Mouse (Mus musculus) testis, adult 2 months (tissue): ENCODE results near the gene Sp2. TPM values are rescaled to one million over a fixed set of nuclear protein-coding genes. Genes with fewer than 3 reads are reported as not detected.

Experiments
- H3K27ac ChIP-seq: fragments of 200-500 bp; 2 replicates; pipeline ENCODE4 v1.5.1; 2012; ENCODE audit warnings: low read depth, low read length; ENCODE audit not compliant: control insufficient read depth, insufficient read depth
- H3K27me3 ChIP-seq: fragments of 200-500 bp; 2 replicates; pipeline ENCODE4 v1.6.1; 2012; ENCODE audit warnings: mild to moderate bottlenecking, low read length, moderate library complexity; ENCODE audit not compliant: control insufficient read depth, insufficient read depth
- H3K36me3 ChIP-seq: fragments of 200-500 bp; 2 replicates; pipeline ENCODE4 v1.6.1; 2012; ENCODE audit warnings: mild to moderate bottlenecking, low read length; ENCODE audit not compliant: control insufficient read depth, insufficient read depth
- H3K4me1 ChIP-seq: fragments of 200-500 bp; 2 replicates; pipeline ENCODE4 v1.6.1; 2012; ENCODE audit warnings: low read length; ENCODE audit not compliant: control insufficient read depth, insufficient read depth
- H3K4me3 ChIP-seq: fragments of 200-500 bp; 2 replicates; pipeline ENCODE4 v1.5.1; 2012; ENCODE audit warnings: low read depth, mild to moderate bottlenecking, low read length, moderate library complexity, mixed read lengths; ENCODE audit not compliant: control insufficient read depth
- CTCF ChIP-seq: fragments of 200-500 bp; IDR thresholded peaks from 2 replicates; pipeline ENCODE4 v1.5.1; 2012; ENCODE audit warnings: low read depth, mild to moderate bottlenecking, inconsistent platforms, low read length, moderate library complexity; ENCODE audit not compliant: control insufficient read depth, insufficient read depth, insufficient replicate concordance
- POLR2A ChIP-seq: fragments of 200-500 bp; IDR thresholded peaks from 2 replicates; pipeline ENCODE4 v1.6.1; 2012; ENCODE audit warnings: low read depth, mild to moderate bottlenecking, inconsistent platforms, low read length, moderate library complexity; ENCODE audit not compliant: control insufficient read depth
- polyA plus RNA-seq: library from polyadenylated mRNA; depleted of rRNA; stranded (reverse); fragments of >200 nt; gene quantifications from 2 replicates; pipeline ENCODE4 v1.2.3, GENCODE M21; 2012

The Sp2 gene
- polyA plus RNA-seq, 1 experiment: 17.9 TPM

DNA sequence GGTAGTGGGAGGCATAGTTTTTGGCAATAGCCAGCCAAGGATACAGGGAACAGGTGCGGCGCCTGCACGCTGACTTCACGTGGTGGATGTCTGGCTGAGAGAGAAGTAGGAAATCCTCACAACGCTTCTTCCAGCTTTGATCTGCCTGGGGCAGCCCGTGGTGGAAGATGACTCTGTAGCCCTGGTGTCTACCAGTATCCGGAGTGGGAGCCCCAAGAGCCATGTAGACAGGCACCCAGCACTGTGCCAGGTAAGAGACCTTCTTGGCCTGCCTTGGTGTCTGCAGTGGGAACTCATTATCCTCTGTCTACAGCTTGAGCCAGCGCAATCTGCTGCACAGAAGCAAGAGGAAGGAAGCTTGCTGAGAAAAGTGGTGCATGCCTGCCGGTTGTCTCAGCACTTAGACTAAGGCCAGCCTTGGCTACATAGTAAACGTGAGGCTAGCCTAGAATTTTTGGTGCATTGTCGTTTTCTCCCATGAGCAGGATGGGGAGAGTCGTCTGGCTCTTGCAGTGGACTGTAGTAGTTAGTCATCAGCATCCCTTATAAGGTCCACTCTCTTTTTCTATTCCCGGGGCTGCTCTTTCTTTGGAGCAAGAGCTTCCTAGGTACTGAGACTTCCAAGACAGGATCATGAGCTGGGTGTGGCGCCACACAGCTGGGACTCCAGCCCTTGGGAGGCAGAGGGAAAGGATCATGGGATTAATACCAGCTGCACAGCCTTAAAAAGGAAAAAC is 37.7 kb downstream of the Sp2 start:
- H3K4me3 ChIP-seq: no peak overlapping the region
- TF ChIP-seq POLR2A (no peak), CTCF (no peak)
- no peak overlapping the region for H3K27ac ChIP-seq
- H3K4me1 ChIP-seq: peaks cover 20% of the 10 kb centered on the region
- no peaks in the 10 kb centered on the region for H3K36me3 ChIP-seq
- no peaks in the 10 kb centered on the region for H3K27me3 ChIP-seq

DNA sequence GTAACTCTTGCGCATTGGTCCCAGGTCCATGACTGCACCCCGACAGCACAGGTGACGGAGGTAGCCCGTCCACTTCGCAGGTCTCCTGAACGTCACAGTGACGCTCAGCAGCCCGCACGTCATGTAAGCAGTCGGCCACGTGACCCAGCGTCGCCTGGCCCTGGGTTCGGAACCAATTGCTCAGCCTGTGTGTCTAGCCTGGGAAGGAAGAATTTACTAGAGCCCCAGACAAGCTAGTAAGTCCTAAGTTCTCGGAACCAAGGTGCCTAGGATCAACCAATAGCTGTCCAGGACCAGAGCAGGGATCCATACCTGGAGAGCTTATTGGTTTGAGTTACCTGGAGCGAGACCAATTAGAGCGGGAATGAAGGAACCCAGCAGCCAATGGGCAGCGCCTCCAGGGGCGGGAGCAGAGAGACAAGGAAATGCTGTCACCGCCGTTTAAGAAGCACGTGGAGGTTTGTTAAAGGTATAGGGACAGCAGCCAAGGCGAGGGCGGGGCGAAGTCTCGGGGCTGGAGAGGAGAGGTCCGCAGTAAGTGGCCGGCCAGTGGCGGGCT is 38.9 kb downstream of the Sp2 start, which contains the start of gene Pnpo:
TSS of gene Pnpo (minus strand) at position 241 of the 559 bp plus-strand sequence.
- H3K36me3 ChIP-seq: no peaks in the 10 kb centered on the region
- peak within 1 kb of the TSS; percentile 73 for H3K4me3 ChIP-seq
- H3K4me1 ChIP-seq: peaks cover 21% of the 10 kb centered on the region
- TF ChIP-seq POLR2A: peak; percentile 47; the same call in 1 of the 2 replicates
- no peak for TF ChIP-seq CTCF
- H3K27ac ChIP-seq: peak within 1 kb of the TSS; percentile 62
- H3K27me3 ChIP-seq: no peaks in the 10 kb centered on the region

DNA sequence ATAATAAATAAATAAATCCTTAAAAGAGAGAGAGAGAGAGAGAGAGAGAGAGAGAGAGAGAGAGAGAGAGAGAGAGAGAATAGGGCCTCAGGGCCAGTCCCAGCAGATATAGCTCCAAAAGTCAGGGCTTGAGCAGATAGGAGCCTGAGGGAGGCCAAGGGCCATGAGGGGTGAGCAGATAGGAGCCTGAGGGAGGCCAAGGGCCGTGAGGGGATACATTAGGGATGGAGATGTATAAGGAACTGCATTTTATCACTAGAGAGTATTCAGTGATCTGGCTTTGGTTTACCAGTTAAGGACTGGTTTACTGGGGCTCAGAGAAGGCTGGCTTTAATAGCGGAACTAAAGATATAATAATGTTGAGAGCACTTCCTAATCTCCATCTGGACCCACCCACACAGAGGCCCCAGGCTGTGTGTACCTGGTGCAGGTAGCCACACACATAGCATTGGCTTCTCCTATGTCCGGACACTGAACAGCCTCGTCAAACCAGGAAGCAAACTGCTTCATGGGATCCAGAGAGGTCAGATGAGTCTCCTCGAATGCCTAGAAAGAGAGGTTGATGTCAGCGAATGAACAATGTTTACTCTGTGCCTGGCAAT is 40.7 kb downstream of the Sp2 start:
- H3K36me3 ChIP-seq: no peaks in the 10 kb centered on the region
- peaks cover 19% of the 10 kb centered on the region for H3K4me1 ChIP-seq
- H3K27me3 ChIP-seq: no peaks in the 10 kb centered on the region
- no peak overlapping the region for H3K4me3 ChIP-seq
- H3K27ac ChIP-seq: no peak overlapping the region
- TF ChIP-seq CTCF (no peak), POLR2A (no peak)

DNA sequence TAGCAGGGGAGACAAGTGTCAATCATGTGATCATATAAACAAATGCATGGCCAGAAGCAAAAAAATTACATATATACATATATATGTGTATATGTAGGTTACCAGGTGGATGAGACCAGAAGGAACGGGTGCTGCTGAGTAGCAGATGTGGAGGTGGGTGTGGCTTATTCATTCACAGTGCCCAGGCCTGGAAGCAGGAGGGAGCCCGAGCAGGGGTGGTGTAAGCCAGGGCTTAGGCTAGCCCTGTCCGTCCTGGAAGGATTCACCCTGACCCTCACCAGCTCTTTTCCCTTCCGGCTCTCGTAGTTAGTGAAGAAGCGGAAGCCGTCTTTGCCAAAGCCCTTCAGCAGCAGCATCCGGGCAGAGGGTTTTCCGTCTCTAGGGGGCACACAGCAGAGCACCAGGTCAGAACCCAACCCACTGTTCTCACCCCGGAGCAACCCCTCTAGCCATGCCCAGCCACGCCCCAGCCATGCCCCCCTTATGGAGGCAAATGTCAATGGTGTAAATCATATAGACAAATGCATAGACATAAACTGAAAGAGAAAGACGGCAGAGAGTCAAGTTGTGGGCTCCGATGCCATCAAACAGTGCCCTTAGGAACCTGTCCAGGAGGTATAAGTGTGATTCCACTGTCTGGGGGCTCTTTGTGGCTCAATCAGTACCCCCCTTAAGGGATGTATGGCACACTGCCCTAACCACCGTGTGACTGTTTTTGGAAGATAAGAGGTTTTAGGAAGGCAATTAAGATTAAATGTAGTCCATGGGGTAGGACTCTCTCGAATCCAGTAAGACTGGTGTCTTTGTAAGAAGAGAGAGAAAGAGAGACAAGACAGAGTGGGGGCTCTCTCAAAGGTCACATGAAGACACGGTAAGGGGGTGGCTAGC is 41.9 kb downstream of the Sp2 start:
- H3K27ac ChIP-seq: no peak overlapping the region
- H3K4me1 ChIP-seq: peaks cover 20% of the 10 kb centered on the region
- no peak overlapping the region for H3K4me3 ChIP-seq
- no peaks in the 10 kb centered on the region for H3K36me3 ChIP-seq
- TF ChIP-seq CTCF: no peak
- no peak for TF ChIP-seq POLR2A
- H3K27me3 ChIP-seq: no peaks in the 10 kb centered on the region

DNA sequence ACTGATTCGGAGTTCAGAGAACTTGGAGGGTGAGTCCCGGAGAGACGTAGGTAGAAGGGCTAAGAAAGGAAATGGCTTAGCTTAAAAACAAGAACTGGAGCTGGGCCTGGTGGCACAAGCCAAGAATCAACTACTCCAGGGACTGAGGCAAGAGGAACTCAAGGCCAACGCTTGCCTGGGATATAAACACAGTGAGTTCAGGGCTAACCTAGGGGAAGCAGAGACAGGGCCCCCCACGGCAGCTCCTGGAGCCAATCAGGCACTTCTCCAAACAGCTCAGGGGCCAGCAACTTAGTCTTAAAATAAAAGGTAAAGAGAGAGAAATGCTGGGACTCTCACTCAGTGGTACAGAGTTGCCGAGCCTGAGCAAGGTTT is 44.3 kb downstream of the Sp2 start:
- TF ChIP-seq POLR2A: no peak
- TF ChIP-seq CTCF: no peak
- Histone ChIP-seq H3K27me3 (no peaks in the 10 kb centered on the region), H3K27ac (peak overlapping the region; percentile 76), H3K4me3 (no peak overlapping the region), H3K4me1 (peaks cover 23% of the 10 kb centered on the region), H3K36me3 (no peaks in the 10 kb centered on the region)

DNA sequence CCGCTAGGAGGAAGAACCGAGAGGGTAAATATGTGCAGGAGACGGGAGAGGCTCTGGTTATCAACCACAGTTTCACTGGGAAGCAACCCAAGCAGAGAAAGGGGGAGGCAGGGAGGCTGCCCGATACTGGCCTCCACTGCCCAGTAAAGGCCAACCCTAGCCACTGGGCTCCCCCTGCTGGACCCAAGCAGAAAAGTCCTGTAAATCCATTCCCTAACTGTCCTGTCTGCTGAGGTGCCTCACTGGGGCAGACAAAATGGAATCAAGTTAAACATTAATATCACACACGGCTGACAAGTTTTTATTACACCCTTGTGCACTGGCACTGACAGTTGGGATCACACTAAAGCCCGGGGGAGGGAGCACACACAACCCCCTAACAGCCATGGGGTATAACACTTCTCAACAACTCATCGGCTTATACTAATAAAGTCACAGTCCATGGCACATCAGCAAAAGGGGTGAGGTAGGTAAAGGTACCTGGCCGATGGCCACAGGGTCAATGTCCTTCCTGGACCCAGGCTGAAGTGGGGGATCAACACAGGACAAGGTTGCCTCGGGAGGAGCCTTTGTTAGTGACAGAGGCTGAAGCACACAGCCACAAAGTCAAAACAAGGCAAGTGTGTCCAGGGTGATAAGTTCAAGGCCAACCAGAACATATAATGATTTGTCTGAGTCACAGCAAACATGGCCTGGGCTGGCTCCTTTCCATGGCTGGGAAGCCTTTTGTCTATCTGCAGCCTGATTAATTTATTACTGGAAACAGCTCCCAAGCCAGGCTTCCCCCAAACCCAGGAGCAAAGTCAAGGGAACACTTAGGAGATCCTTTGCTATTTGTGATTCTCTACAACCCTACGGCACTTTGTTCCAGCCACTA is 45.0 kb downstream of the Sp2 start:
- Histone ChIP-seq H3K36me3 (no peaks in the 10 kb centered on the region), H3K4me3 (no peak overlapping the region), H3K4me1 (peaks cover 21% of the 10 kb centered on the region), H3K27me3 (no peaks in the 10 kb centered on the region), H3K27ac (peak overlapping the region; percentile 76)
- TF ChIP-seq CTCF: peak; percentile 59; the same call in 1 of the 2 replicates
- TF ChIP-seq POLR2A: no peak
